Mouse (Mus musculus) G1E (cell line): ENCODE measurements around the gene Ucn3.

ENCODE experiments used
- CTCF ChIP-seq: IDR thresholded peaks from 2 replicates; pipeline ENCODE4 v1.5.1; 2012; ENCODE audit warnings: low read depth, low read length, inconsistent platforms, mixed read lengths
- GATA1 ChIP-seq: IDR thresholded peaks from 2 replicates; pipeline ENCODE4 v1.6.1; 2012; ENCODE audit warnings: borderline replicate concordance, low read length, inconsistent platforms, mixed read lengths

GRCm38 (mm10) chr13:3926046-3926445 lies 19.1 kb downstream of the Ucn3 start:
- TF ChIP-seq CTCF (no peak), GATA1 (no peak)
